Mouse (Mus musculus): ENCODE data around the gene Steap4.
"Not testable (repeated sequence)": the region's sequence is repeated elsewhere in the genome, so short reads cannot be mapped to it uniquely, and the experiment has no call there.

The Steap4 gene

DNA sequence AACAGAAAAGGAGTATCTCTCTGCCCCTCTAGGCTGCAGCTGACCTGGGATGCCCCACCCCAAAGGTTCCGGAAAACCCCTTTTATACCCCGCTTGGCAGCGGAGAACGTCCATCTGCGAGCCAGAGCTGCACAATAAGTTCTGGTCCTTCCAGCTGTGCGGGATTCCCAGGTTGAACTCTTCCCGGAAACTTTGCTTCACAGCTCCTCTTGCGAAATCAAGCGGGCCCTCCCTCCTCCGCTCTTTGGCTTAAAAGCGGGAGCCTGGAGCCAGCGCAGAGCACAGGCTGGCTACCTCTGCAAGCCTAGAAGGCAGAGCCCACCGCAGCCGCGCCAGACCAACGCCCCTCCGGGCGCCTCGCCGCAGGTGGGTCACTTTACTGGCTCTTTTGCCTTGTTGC, at the start of gene Steap4:
Steap4 (plus strand) TSS at position 282 of the 400 bp plus-strand sequence.
- in situ Hi-C loops (cut with MboI; ENCODE audit: low sequenced_read_pairs) = no loop called here

DNA sequence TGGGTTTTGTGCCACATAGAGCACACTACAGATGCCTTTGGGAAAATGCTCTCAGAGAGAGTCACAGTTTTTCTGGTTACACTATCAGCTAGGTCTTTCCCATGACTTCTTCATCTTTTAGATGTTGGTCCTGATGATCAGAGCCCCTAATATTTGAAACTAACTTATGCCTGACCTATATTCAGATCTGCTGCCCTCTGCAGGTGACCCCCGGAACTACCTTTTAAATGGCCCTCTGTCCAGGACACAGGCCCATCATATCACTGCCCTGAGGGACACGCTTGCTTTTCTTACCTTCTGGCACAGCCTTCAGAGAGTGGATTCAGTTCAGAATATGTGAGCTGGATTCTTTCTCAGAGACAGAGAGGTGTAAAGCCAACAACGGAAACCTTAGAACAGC, 48.3 kb upstream of the Steap4 start:
- in situ Hi-C loops (cut with MboI; ENCODE audit: low sequenced_read_pairs) = no loop called here

GRCm38 (mm10) chr5:7917501-7918295, 42.6 kb upstream of the Steap4 start:
- in situ Hi-C loops (cut with MboI; ENCODE audit: low sequenced_read_pairs) = no loop called here

DNA sequence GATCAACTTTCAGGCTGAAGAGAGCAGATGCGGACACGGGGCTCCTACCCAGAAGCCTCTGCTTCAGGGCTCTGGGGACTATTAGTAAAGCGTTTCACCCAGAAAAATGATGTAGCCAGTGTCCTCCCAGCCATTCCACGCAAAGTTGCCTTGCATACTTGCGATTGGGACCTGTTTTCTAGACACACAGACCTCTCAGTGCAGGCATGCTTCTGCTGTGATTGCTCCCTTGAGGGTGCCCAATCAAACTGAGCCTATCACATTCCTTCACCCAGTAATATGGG, 42.0 kb upstream of the Steap4 start:
- in situ Hi-C loops (cut with MboI; ENCODE audit: low sequenced_read_pairs) = no loop called here

GRCm38 (mm10) chr5:7919681-7920080, 40.6 kb upstream of the Steap4 start:
- in situ Hi-C loops (cut with MboI; ENCODE audit: low sequenced_read_pairs) = no loop called here

GRCm38 (mm10) chr5:7922751-7923150, 37.5 kb upstream of the Steap4 start:
- in situ Hi-C loops (cut with MboI; ENCODE audit: low sequenced_read_pairs) = no loop called here

GRCm38 (mm10) chr5:7923666-7924065, 36.6 kb upstream of the Steap4 start:
- in situ Hi-C loops (cut with MboI; ENCODE audit: low sequenced_read_pairs) = no loop called here

- in situ Hi-C loops (cut with MboI; ENCODE audit: low sequenced_read_pairs) = no loop called here
These were observed 27.7 kb upstream of the Steap4 start for GRCm38 (mm10) chr5:7932234-7933221.

GRCm38 (mm10) chr5:7933495-7933894, 26.8 kb upstream of the Steap4 start:
- in situ Hi-C loops (cut with MboI; ENCODE audit: low sequenced_read_pairs) = not testable (repeated sequence)

DNA sequence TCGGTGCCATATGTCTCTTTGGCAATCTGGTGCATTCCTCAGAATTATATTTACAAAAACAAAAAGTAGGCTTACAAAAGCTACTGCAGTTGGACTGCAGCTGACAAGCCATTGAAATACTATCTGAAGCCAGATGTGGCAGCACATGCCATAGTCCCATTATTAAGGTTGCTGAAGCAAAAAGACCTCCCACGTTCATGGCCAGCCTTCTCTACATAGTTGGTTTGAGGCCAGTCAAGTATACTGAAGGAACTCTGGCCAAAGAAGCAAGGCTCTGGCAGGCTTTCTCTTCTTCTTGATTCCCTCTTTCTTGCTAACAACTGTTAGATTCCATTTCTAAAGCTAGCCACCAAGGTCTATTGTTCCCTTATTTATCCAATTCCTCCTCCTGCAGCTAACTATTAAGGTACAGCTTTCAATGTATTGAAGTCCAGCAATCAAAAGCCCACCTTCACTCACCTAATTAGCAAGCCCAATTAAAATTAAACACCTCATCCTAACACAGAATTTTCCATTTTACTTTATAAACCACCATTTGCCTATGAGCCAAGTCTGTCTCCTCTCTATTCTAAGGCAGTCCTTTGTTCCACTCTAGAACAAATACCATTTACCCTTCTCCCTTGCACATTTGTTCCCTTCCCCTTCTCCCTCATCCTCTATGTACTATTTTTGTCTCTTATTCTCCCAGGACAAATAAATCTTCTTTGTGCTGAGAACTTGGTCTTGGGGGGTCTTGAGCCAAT, 26.2 kb upstream of the Steap4 start:
- in situ Hi-C loops (cut with MboI; ENCODE audit: low sequenced_read_pairs) = no loop called here

- in situ Hi-C loops (cut with MboI; ENCODE audit: low sequenced_read_pairs) = no loop called here
These were observed 5.4 kb upstream of the Steap4 start for GRCm38 (mm10) chr5:7954838-7955237.

- in situ Hi-C loops (cut with MboI; ENCODE audit: low sequenced_read_pairs) = no loop called here
These were observed 4.8 kb upstream of the Steap4 start for GRCm38 (mm10) chr5:7955371-7955966.

DNA sequence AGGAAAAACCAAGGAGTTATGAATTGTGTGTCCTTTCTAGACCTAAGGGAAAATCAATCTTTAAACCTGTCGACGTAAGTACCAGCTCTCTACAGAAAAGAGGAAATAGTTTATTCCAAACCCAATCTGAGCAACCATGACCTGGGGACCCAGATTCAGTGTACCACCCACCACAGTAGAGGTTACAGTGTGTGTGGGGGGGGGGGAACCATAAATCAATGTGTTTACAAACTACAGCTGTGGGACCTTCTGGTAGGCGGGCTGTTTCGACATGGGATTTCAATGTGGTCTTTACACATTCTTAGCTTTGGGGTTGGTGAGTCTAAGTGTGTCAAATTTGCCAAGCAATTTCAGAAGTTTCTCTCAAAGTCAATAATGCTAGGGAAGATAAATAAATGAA, 2.2 kb upstream of the Steap4 start:
- in situ Hi-C loops (cut with MboI; ENCODE audit: low sequenced_read_pairs) = no loop called here

GRCm38 (mm10) chr5:7959286-7959685, 971 bp upstream of the Steap4 start:
- in situ Hi-C loops (cut with MboI; ENCODE audit: low sequenced_read_pairs) = no loop called here

DNA sequence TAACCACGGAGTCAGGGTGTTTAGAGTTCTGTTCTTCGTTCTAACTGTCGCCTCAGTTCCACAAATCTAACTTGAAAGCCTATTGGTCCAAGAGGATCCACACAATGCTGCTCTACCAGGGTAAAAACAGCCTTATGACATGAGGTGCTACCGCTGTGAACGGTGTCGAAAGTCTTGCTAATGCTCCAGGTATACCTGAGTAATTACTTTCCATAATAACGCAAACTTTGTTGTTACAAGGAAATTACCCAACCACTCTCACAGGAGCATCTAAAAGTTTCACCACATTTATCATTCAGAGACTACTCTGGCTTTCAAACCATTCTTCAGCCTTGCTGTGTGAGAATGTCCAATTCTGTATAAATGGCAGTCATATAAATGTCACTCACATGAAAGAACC, 856 bp downstream of the Steap4 start:
- in situ Hi-C loops (cut with MboI; ENCODE audit: low sequenced_read_pairs) = no loop called here

GRCm38 (mm10) chr5:7965281-7965680, 5.0 kb downstream of the Steap4 start:
- in situ Hi-C loops (cut with MboI; ENCODE audit: low sequenced_read_pairs) = no loop called here

DNA sequence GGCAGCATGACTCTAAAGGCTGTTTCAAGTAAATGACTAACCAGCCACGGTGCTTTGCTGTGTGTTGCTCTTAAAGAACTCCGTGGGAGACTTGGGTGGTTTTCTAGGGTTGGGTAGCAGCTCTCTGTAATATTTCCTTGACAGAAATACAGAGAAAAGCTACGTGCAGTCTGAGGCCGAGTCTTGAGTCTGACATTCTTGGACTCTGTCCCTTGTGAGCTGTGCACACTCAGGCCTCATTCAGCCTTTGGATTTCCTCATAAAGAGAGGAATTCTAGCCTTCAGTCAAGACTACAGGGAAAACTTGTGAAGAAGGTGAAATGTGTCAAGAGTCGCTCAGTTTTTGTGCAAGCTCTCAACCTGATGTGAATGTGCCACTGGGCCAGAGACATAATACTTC, 7.9 kb downstream of the Steap4 start:
- in situ Hi-C loops (cut with MboI; ENCODE audit: low sequenced_read_pairs) = no loop called here

DNA sequence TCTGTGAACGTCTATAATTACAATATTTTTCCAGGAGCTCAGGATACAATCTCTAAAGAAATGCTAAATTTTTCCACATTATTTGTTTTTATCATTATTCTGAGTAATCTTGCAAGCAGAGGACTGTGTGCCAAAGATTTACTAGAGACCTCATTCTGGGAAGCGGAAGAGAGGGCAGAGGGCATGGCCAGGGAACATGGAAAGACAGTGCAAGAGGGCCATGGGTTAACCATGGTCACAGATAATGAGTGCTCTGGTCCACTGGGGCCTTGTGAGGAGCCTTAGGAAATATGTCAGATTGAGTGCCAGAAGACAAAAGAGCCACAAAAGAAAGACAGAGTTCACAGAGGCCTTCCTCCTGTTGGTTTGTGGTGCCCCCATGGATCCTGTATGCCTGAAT, 12.0 kb downstream of the Steap4 start:
- in situ Hi-C loops (cut with MboI; ENCODE audit: low sequenced_read_pairs) = no loop called here

DNA sequence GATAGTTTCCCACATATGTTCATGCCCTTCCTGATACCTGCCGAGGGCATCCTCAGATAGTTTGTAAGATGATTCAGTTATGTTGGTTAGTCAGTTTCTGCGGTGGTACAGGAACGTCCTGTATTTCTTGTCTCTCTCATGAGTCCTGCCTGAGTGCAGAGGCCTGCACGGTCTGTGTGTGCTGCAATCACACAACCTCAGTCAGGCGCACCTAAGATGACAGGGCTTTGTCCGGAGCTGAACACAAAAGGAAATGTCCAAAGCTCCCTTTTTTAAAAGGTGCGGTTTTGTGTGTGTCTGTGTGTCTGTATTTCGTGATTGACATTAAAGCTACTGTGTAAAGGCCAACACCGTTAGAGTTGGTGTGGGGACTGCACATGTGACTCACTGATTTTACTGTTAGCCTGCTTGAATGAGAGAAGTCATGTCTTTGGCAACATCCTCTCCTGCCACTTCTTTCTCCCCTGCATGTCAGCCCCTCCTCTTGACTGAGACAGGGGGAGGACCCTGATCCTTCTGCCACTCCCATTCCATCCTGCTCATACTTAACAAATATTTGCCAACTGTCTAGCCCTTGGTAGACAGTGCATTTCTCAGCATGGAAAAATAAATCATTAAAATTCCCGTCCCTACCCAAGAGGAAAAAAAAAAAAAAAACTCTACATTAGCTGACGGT, 14.4 kb downstream of the Steap4 start:
- in situ Hi-C loops (cut with MboI; ENCODE audit: low sequenced_read_pairs) = no loop called here

GRCm38 (mm10) chr5:7980586-7980985, 20.3 kb downstream of the Steap4 start:
- in situ Hi-C loops (cut with MboI; ENCODE audit: low sequenced_read_pairs) = no loop called here

Measured in CH12F3 (cell line).